Mouse (Mus musculus) G1E (cell line): Measurements from ENCODE around the gene Ccer2. TPM values are rescaled to one million over a fixed set of nuclear protein-coding genes. Genes with fewer than 3 reads are reported as not detected.

Experiments used
- ATAC-seq: 2 replicates; pipeline ENCODE4 v1.8.0; 2016; ENCODE audit warnings: mild to moderate bottlenecking; ENCODE audit not compliant: insufficient number of reproducible peaks, poor library complexity, low FRiP score, severe bottlenecking; ENCODE audit errors: extremely low read depth
- DNase-seq: peaks from one replicate; pipeline ENCODE4 v3.0.0; 2012; ENCODE audit warnings: low spot score
- H3K27me3 ChIP-seq: 2 replicates; pipeline ENCODE4 v1.6.1; 2012; ENCODE audit warnings: mild to moderate bottlenecking, low read length, inconsistent platforms; ENCODE audit not compliant: insufficient read depth
- H3K36me3 ChIP-seq: replicated peaks from 2 replicates; pipeline ENCODE3; 2012; ENCODE audit warnings: mild to moderate bottlenecking, inconsistent platforms
- H3K4me1 ChIP-seq: 2 replicates; pipeline ENCODE4 v1.6.1; 2012; ENCODE audit warnings: low read depth, low read length, inconsistent platforms, mixed read lengths; ENCODE audit not compliant: insufficient read depth
- H3K4me3 ChIP-seq: 2 replicates; pipeline ENCODE4 v1.5.1; 2012; ENCODE audit warnings: low read depth, mild to moderate bottlenecking, inconsistent platforms, low read length, moderate library complexity, mixed read lengths
- H3K9me3 ChIP-seq: replicated peaks from 2 replicates; pipeline ENCODE4 v1.6.1; 2012; ENCODE audit warnings: inconsistent platforms
- CTCF ChIP-seq: IDR thresholded peaks from 2 replicates; pipeline ENCODE4 v1.5.1; 2012; ENCODE audit warnings: low read depth, low read length, inconsistent platforms, mixed read lengths
- GATA1 ChIP-seq: IDR thresholded peaks from 2 replicates; pipeline ENCODE4 v1.6.1; 2012; ENCODE audit warnings: borderline replicate concordance, low read length, inconsistent platforms, mixed read lengths
- GATA2 ChIP-seq: IDR thresholded peaks from 2 replicates; pipeline ENCODE4 v1.6.1; 2012; ENCODE audit warnings: low read depth, low read length, inconsistent platforms, borderline replicate concordance
- POLR2AphosphoS5 ChIP-seq: IDR thresholded peaks from 2 replicates; pipeline ENCODE4 v1.6.1; 2012; ENCODE audit warnings: low read depth, low read length, inconsistent platforms; ENCODE audit not compliant: insufficient replicate concordance
- TAL1 ChIP-seq: conservative IDR thresholded peaks from 2 replicates; pipeline ENCODE4 v1.6.1; 2012; ENCODE audit warnings: low read depth, low read length, inconsistent platforms, mixed read lengths
- polyA plus RNA-seq: library from polyadenylated mRNA; stranded (reverse); fragments of >175 nt; gene quantifications from 2 replicates; pipeline ENCODE4 v1.2.3, GENCODE M21; 2012
- total RNA-seq, 2 experiments: library from RNA; stranded (forward) in 1 of 2; stranded (reverse) in 1 of 2; fragments of 200-1000 nt in 1 of 2; fragments of >200 nt in 1 of 2; fragmentation: Nextera tagmentation in 1 of 2; gene quantifications; 2 replicates each; pipeline ENCODE4 v1.2.3; 2014 to 2017

The Ccer2 gene
- total and polyA plus RNA-seq, 3 experiments = not detected

- no peaks in the 10 kb centered on the region; the same call in 1 of the 2 replicates for H3K27me3 ChIP-seq
- H3K4me1 ChIP-seq = peaks cover 12% of the 10 kb centered on the region
- no peaks in the 10 kb centered on the region for H3K9me3 ChIP-seq
- TF ChIP-seq CTCF (no peak), TAL1 (no peak), GATA1 (no peak), GATA2 (no peak), POLR2AphosphoS5 (no peak)
- ATAC-seq (no peak), DNase-seq (no peak)
- H3K36me3 ChIP-seq = peaks cover 78% of the 10 kb centered on the region
- H3K4me3 ChIP-seq = no peak overlapping the region
Observed at GRCm38 (mm10) chr7:28781261-28781663, 25.3 kb downstream of the Ccer2 start.

- H3K4me3 ChIP-seq = no peak overlapping the region
- no peaks in the 10 kb centered on the region for H3K27me3 ChIP-seq
- H3K4me1 ChIP-seq = peaks cover 2% of the 10 kb centered on the region
- no peak for TF ChIP-seq CTCF
- no peak for TF ChIP-seq GATA1
- TF ChIP-seq POLR2AphosphoS5 = no peak
- no peak for TF ChIP-seq TAL1
- DNase-seq (no peak), ATAC-seq (no peak)
- no peaks in the 10 kb centered on the region for H3K9me3 ChIP-seq
- peaks cover 82% of the 10 kb centered on the region for H3K36me3 ChIP-seq
Observed at GRCm38 (mm10) chr7:28785161-28785560, 29.2 kb downstream of the Ccer2 start.

DNA sequence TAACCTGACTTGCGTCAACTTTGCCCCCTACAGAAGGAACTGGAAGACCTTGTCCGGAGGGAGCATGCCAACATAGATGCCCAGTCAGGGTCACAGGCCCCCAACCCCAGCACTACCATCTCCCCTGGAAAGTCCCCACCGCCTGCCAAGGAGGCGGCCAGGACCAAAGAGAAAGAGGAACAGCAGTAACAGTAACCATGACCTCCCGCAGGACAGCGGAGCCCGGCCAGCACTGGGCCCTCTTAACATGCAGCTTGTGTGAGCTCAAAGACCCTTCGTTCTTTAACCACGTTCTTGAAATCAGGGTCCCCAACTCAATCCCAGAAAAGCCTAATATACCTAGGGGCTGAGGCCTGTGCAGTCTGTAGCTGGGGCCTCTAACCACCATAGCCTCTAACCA, 31.9 kb downstream of the Ccer2 start:
- H3K9me3 ChIP-seq = no peaks in the 10 kb centered on the region
- peaks cover 6% of the 10 kb centered on the region; the same call in 1 of the 2 replicates for H3K27me3 ChIP-seq
- no peak for TF ChIP-seq GATA2
- no peak for TF ChIP-seq GATA1
- no peak for TF ChIP-seq CTCF
- TF ChIP-seq POLR2AphosphoS5 = no peak
- TF ChIP-seq TAL1 = no peak
- no peak overlapping the region for H3K4me3 ChIP-seq
- 0 out of 2 replicates have a peak, but pooled peaks cover 5% of the 10 kb centered on the region for H3K4me1 ChIP-seq
- DNase-seq (no peak), ATAC-seq (no peak)
- peaks cover 56% of the 10 kb centered on the region for H3K36me3 ChIP-seq

GRCm38 (mm10) chr7:28788307-28789195, 32.6 kb downstream of the Ccer2 start, which contains the start of gene Rinl:
TSS of gene Rinl (plus strand) at chr7:28788969.
- H3K4me3 ChIP-seq = no peak within 1 kb of the TSS; the same call in 1 of the 2 replicates
- no peak for DNase-seq
- TF ChIP-seq POLR2AphosphoS5 (no peak), GATA1 (no peak), GATA2 (no peak), TAL1 (no peak), CTCF (no peak)
- no peaks in the 10 kb centered on the region for H3K9me3 ChIP-seq
- H3K4me1 ChIP-seq = 0 out of 2 replicates have a peak, but pooled peaks cover 5% of the 10 kb centered on the region
- ATAC-seq = no peak
- peaks cover 49% of the 10 kb centered on the region for H3K36me3 ChIP-seq
- H3K27me3 ChIP-seq = peaks cover 6% of the 10 kb centered on the region; the same call in 1 of the 2 replicates

- no peak for ATAC-seq
- Histone ChIP-seq H3K4me1 (peaks cover 5% of the 10 kb centered on the region; the same call in 1 of the 2 replicates), H3K27me3 (peaks cover 6% of the 10 kb centered on the region; the same call in 1 of the 2 replicates), H3K36me3 (peaks cover 42% of the 10 kb centered on the region), H3K4me3 (no peak overlapping the region), H3K9me3 (no peaks in the 10 kb centered on the region)
- no peak for DNase-seq
- TF ChIP-seq CTCF (no peak), TAL1 (no peak), POLR2AphosphoS5 (no peak), GATA1 (no peak)
Observed at GRCm38 (mm10) chr7:28789235-28789634, 33.3 kb downstream of the Ccer2 start.

DNA sequence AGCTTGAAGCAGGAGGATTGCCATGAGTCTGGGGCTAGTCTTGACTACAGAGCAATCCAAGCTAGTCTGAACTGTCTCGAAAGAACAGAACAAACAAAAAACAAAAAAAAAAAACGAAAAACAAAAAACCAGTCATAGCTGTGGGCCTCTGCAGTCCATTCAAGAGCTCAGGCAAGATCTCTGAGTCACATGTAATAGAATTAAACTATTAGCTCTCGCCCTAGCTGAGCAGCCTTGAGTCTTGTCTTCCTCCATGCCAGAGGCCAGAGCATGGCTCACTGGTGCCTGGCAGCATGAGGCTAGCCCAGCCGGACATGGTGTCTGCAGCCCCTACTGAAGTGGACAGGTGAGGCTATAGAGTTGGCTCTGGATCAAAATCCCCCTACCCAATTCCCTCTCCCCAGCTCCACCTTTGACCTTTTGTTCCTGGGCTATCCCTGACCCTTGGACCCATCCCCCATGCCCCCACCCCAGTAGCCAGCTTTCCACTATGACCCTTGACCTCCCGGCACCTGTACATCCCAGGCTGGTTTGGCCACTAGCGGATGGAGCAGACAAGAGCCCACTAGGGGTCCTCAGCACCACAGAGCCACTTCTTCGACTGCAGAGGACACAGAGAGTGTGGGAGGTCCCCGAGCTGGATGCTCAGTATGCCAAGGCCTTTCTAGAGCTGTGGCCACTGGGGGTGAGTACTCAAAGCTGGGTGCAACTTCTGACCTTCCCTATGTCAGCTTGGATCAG, 34.3 kb downstream of the Ccer2 start:
- peaks cover 13% of the 10 kb centered on the region for H3K4me1 ChIP-seq
- H3K4me3 ChIP-seq = no peak overlapping the region
- TF ChIP-seq POLR2AphosphoS5 (no peak), CTCF (no peak), TAL1 (no peak), GATA2 (no peak), GATA1 (no peak)
- H3K36me3 ChIP-seq = peaks cover 32% of the 10 kb centered on the region
- ATAC-seq (no peak), DNase-seq (no peak)
- peaks cover 12% of the 10 kb centered on the region; the same call in 1 of the 2 replicates for H3K27me3 ChIP-seq
- H3K9me3 ChIP-seq = no peaks in the 10 kb centered on the region
